In genomic region chr1:172206141-172206917, GRCm38 (mm10) we compare ENCODE assay signal across 8 mouse cellular contexts. TPM values are rescaled to one million over a fixed set of nuclear protein-coding genes. Genes with fewer than 3 reads are reported as not detected.
DNase-seq lines count a peak whose midpoint lies in the region; ATAC-seq lines count a peak whose summit lies in the region.

Gene Pea15a, minus strand, starts transcription at chr1:172206804.

- peak; percentile 66 for DNase-seq in T-cell, adult 2 months (ENCODE audit: low spot score)
- peak; percentile 68 to 81 for DNase-seq in cerebellum, postnatal 4 days (ENCODE audit: low spot score in 2 of 2)
- peak; percentile 87 for DNase-seq in gastrocnemius, postnatal 25 days
- DNase-seq in left cerebral cortex, postnatal 14 days (ENCODE audit: low spot score in 2 of 2), result peak; percentile 78 to 85
- DNase-seq in right cerebral cortex, postnatal 25 days, result peak; percentile 86
- peak; percentile 74 to 85 for DNase-seq in urinary bladder, postnatal 36 days (ENCODE audit: low spot score in 2 of 2)

- ATAC-seq in inflammation-experienced regulatory T-cells, adult 6 months, result peak; percentile 66
- ATAC-seq in megakaryocyte progenitor cell, adult 5-6 weeks (replicated peaks; ENCODE audit: poor library complexity), result peak; percentile 68

- intact Hi-C loops in left cerebral cortex, postnatal 14 days (cut with DNase I), result no loop called here

RNA-seq across cellular contexts. Expression of gene Pea15a, which starts in this region (rescaled TPM):
- 10 to 100 TPM; 32.6 to 33.3 TPM for total RNA-seq in gastrocnemius, postnatal 25 days (2021)
- 10 to 100 TPM; 46.0 to 50.6 (median 47.6) TPM for polyA plus RNA-seq in inflammation-experienced regulatory T-cells, adult 6 months (2017; shearing (Covaris generic))
- 100 to 1,000 TPM; 377 to 379 TPM for total RNA-seq in left cerebral cortex, postnatal 14 days (2021)
- 3.1 and 4.9 TPM in 2 replicates for total RNA-seq in megakaryocyte progenitor cell, adult 5-6 weeks (2015)
- total RNA-seq in megakaryocyte progenitor cell, adult 5-6 weeks (2017), result 2.2 and 2.6 TPM in 2 replicates

Comparison
In these comparisons a context has a peak if more than half of its experiments do, and no peak if none do; other contexts are left out.
1. Peak in every context shown above with its lines: DNase-seq and ATAC-seq.
2. RNA of gene Pea15a (total RNA-seq): 377 to 379 TPM in left cerebral cortex, postnatal 14 days; 32.6 to 33.3 TPM in gastrocnemius, postnatal 25 days and 2.2 to 4.9 TPM in megakaryocyte progenitor cell, adult 5-6 weeks; every median in the first group is over 10 times any median in the second.